Mouse (Mus musculus): Measurements from ENCODE around the gene Atp1a4.
"Not testable (repeated sequence)": the region's sequence is repeated elsewhere in the genome, so short reads cannot be mapped to it uniquely, and the experiment has no call there.

Atp1a4 gene

GRCm38 (mm10) chr1:172281522-172282254, 23.5 kb upstream of the Atp1a4 start:
- no peak for DNase-seq

GRCm38 (mm10) chr1:172279768-172280509, 21.7 kb upstream of the Atp1a4 start:
- DNase-seq = no peak

- DNase-seq = no peak
Observed at GRCm38 (mm10) chr1:172278328-172278727, 20.1 kb upstream of the Atp1a4 start.

GRCm38 (mm10) chr1:172277172-172277571, 19.0 kb upstream of the Atp1a4 start:
- DNase-seq = no peak

GRCm38 (mm10) chr1:172274547-172274946, 16.3 kb upstream of the Atp1a4 start:
- DNase-seq = no peak

GRCm38 (mm10) chr1:172274116-172274515, 15.9 kb upstream of the Atp1a4 start:
- peak in 1 of 2 experiments; percentile 9 for DNase-seq

- DNase-seq = no peak
Observed at GRCm38 (mm10) chr1:172273386-172273785, 15.2 kb upstream of the Atp1a4 start.

GRCm38 (mm10) chr1:172271765-172272164, 13.6 kb upstream of the Atp1a4 start:
- DNase-seq = no peak

GRCm38 (mm10) chr1:172271208-172271607, 13.0 kb upstream of the Atp1a4 start:
- no peak for DNase-seq

GRCm38 (mm10) chr1:172261477-172262078, 3.4 kb upstream of the Atp1a4 start, which contains the start of gene Igsf8:
Gene Igsf8 (plus strand): TSS chr1:172261641.
- no peak for DNase-seq

- peak; percentile 56 to 60 for DNase-seq
Observed at GRCm38 (mm10) chr1:172247679-172248078, 10.5 kb downstream of the Atp1a4 start.

GRCm38 (mm10) chr1:172247216-172247615, 11.0 kb downstream of the Atp1a4 start:
- no peak for DNase-seq

- DNase-seq = not testable (repeated sequence)
Observed at GRCm38 (mm10) chr1:172244645-172245044, 13.6 kb downstream of the Atp1a4 start.

- DNase-seq = peak; percentile 49 to 62
Observed at GRCm38 (mm10) chr1:172243547-172244205, 14.5 kb downstream of the Atp1a4 start.

GRCm38 (mm10) chr1:172242401-172242800, 15.8 kb downstream of the Atp1a4 start:
- DNase-seq = peak; percentile 41 to 67

GRCm38 (mm10) chr1:172240945-172241708, 17.1 kb downstream of the Atp1a4 start:
- peak in 1 of 2 experiments; percentile 29 for DNase-seq

GRCm38 (mm10) chr1:172229215-172229614, 29.0 kb downstream of the Atp1a4 start:
- DNase-seq = no peak

- no peak for DNase-seq
Observed at GRCm38 (mm10) chr1:172228209-172228608, 30.0 kb downstream of the Atp1a4 start.

- DNase-seq = no peak
Observed at GRCm38 (mm10) chr1:172221297-172222063, 36.7 kb downstream of the Atp1a4 start.

GRCm38 (mm10) chr1:172220414-172220813, 37.8 kb downstream of the Atp1a4 start:
- peak; percentile 64 to 77 for DNase-seq

Data from kidney, postnatal 4 days (tissue).